Mouse (Mus musculus): ENCODE results near the gene Prss33. TPM values are rescaled to one million over a fixed set of nuclear protein-coding genes. Genes with fewer than 3 reads are reported as not detected.

Gene Prss33
- polyA plus RNA-seq (2012; rRNA removed; ENCODE audit: low replicate concordance): 0.09 and 0.33 TPM in 2 replicates

GRCm38 (mm10) chr17:23836006-23836575 is at the start of gene Prss33:
Prss33 (minus strand) TSS chr17:23836056.

GRCm38 (mm10) chr17:23880576-23880975 is 44.7 kb upstream of the Prss33 start, which contains the start of the genes Dcpp1 and Dcpp2:
Dcpp1 (plus strand) TSS chr17:23880876.
Dcpp2 (plus strand) TSS chr17:23880880.

GRCm38 (mm10) chr17:23867756-23868155 is 31.9 kb upstream of the Prss33 start, which contains the start of gene Prss21:
Prss21 (plus strand) TSS chr17:23868056.

GRCm38 (mm10) chr17:23843812-23844273 is 8.0 kb upstream of the Prss33 start, which contains the start of the genes Prss32 and Prss41:
Prss32 (plus strand) TSS chr17:23843855.
Prss41 (minus strand) TSS chr17:23844172.

GRCm38 (mm10) chr17:23829064-23829619 is 6.7 kb downstream of the Prss33 start, which contains the start of gene Elob:
Elob (minus strand) TSS chr17:23829136.

GRCm38 (mm10) chr17:23790269-23791078 is 45.4 kb downstream of the Prss33 start, which contains the start of gene Srrm2:
Srrm2 (plus strand) TSS chr17:23790532.

GRCm38 (mm10) chr17:23785561-23786471 is 50.0 kb downstream of the Prss33 start, which contains the start of gene Flywch2:
Flywch2 (minus strand) TSS chr17:23786081.

Other genes with a start within 250 kb of the Prss33 start
- 7.4 and 18.3 TPM in 2 replicates for gene Zfp13, start 236.6 kb downstream of the Prss33 start, polyA plus RNA-seq (2012; rRNA removed; ENCODE audit: low replicate concordance)
- gene Zscan10, start 235.2 kb downstream of the Prss33 start, polyA plus RNA-seq (2012; rRNA removed; ENCODE audit: low replicate concordance): 0.05 and 0.09 TPM in 2 replicates
- gene Mmp25, start 190.8 kb downstream of the Prss33 start, polyA plus RNA-seq (2012; rRNA removed; ENCODE audit: low replicate concordance): 0.37 and 1.3 TPM in 2 replicates
- 0.09 and 0.81 TPM in 2 replicates for gene Bicdl2, start 175.6 kb downstream of the Prss33 start, polyA plus RNA-seq (2012; rRNA removed; ENCODE audit: low replicate concordance)
- 347 and 380 TPM in 2 replicates for gene Hcfc1r1, start 162.5 kb downstream of the Prss33 start, polyA plus RNA-seq (2012; rRNA removed; ENCODE audit: low replicate concordance)
- gene Thoc6, start 162.2 kb downstream of the Prss33 start, polyA plus RNA-seq (2012; rRNA removed; ENCODE audit: low replicate concordance): 23.8 and 34.1 TPM in 2 replicates
- gene Tnfrsf12a, start 158.6 kb downstream of the Prss33 start, polyA plus RNA-seq (2012; rRNA removed; ENCODE audit: low replicate concordance): 16.6 and 25.7 TPM in 2 replicates
- gene Cldn6, start 156.8 kb downstream of the Prss33 start, polyA plus RNA-seq (2012; rRNA removed; ENCODE audit: low replicate concordance): 1.6 TPM in 1 of 2 replicates, not detected in the other
- 1.7 TPM in 1 of 2 replicates, not detected in the other for gene Cldn9, start 152.0 kb downstream of the Prss33 start, polyA plus RNA-seq (2012; rRNA removed; ENCODE audit: low replicate concordance)
- 0.05 and 0.06 TPM in 2 replicates for gene 1520401A03Rik, start 113.3 kb downstream of the Prss33 start, polyA plus RNA-seq (2012; rRNA removed; ENCODE audit: low replicate concordance)
- 22.6 and 25.7 TPM in 2 replicates for gene Pkmyt1, start 109.7 kb downstream of the Prss33 start, polyA plus RNA-seq (2012; rRNA removed; ENCODE audit: low replicate concordance)
- gene Paqr4, start 95.2 kb downstream of the Prss33 start, polyA plus RNA-seq (2012; rRNA removed; ENCODE audit: low replicate concordance): 37.7 and 88.3 TPM in 2 replicates
- gene Kremen2, start 90.2 kb downstream of the Prss33 start, polyA plus RNA-seq (2012; rRNA removed; ENCODE audit: low replicate concordance): 0.10 and 0.24 TPM in 2 replicates
- gene Flywch1, start 64.5 kb downstream of the Prss33 start, polyA plus RNA-seq (2012; rRNA removed; ENCODE audit: low replicate concordance): 51.7 and 65.7 TPM in 2 replicates
- 5.5 and 18.8 TPM in 2 replicates for gene Flywch2, start 50.0 kb downstream of the Prss33 start, polyA plus RNA-seq (2012; rRNA removed; ENCODE audit: low replicate concordance)
- gene Srrm2, start 45.5 kb downstream of the Prss33 start, polyA plus RNA-seq (2012; rRNA removed; ENCODE audit: low replicate concordance): 400 and 623 TPM in 2 replicates
- gene Elob, start 6.9 kb downstream of the Prss33 start, polyA plus RNA-seq (2012; rRNA removed; ENCODE audit: low replicate concordance): 589 and 702 TPM in 2 replicates
- gene Prss32, start 7.8 kb upstream of the Prss33 start, polyA plus RNA-seq (2012; rRNA removed; ENCODE audit: low replicate concordance): not detected in 2 replicates
- gene Prss41, start 8.1 kb upstream of the Prss33 start, polyA plus RNA-seq (2012; rRNA removed; ENCODE audit: low replicate concordance): 0.32 and 0.64 TPM in 2 replicates
- gene Prss21, start 32.0 kb upstream of the Prss33 start, polyA plus RNA-seq (2012; rRNA removed; ENCODE audit: low replicate concordance): 0.09 TPM in 1 of 2 replicates, not detected in the other
- gene Dcpp1, start 44.8 kb upstream of the Prss33 start, polyA plus RNA-seq (2012; rRNA removed; ENCODE audit: low replicate concordance): not detected in 2 replicates
- gene Dcpp2, start 44.8 kb upstream of the Prss33 start, polyA plus RNA-seq (2012; rRNA removed; ENCODE audit: low replicate concordance): not detected in 2 replicates
- not detected in 2 replicates for gene Dcpp3, start 81.4 kb upstream of the Prss33 start, polyA plus RNA-seq (2012; rRNA removed; ENCODE audit: low replicate concordance)
- gene Sbp, start 105.6 kb upstream of the Prss33 start, polyA plus RNA-seq (2012; rRNA removed; ENCODE audit: low replicate concordance): not detected in 2 replicates
- gene Sbpl, start 119.2 kb upstream of the Prss33 start, polyA plus RNA-seq (2012; rRNA removed; ENCODE audit: low replicate concordance): not detected in 2 replicates
- 0.37 and 1.5 TPM in 2 replicates for gene Prss30, start 144.5 kb upstream of the Prss33 start, polyA plus RNA-seq (2012; rRNA removed; ENCODE audit: low replicate concordance)
- gene Prss22, start 162.0 kb upstream of the Prss33 start, polyA plus RNA-seq (2012; rRNA removed; ENCODE audit: low replicate concordance): 1.0 TPM in 1 of 2 replicates, not detected in the other
- 2.3 and 9.7 TPM in 2 replicates for gene Prss27, start 202.1 kb upstream of the Prss33 start, polyA plus RNA-seq (2012; rRNA removed; ENCODE audit: low replicate concordance)
- gene Kctd5, start 237.4 kb upstream of the Prss33 start, polyA plus RNA-seq (2012; rRNA removed; ENCODE audit: low replicate concordance): 17.6 and 36.4 TPM in 2 replicates

All from subcutaneous adipose tissue, adult 2 months (tissue).